Mouse (Mus musculus): ENCODE measurements around the gene Paqr7. TPM values are rescaled to one million over a fixed set of nuclear protein-coding genes. Genes with fewer than 3 reads are reported as not detected.

Gene Paqr7
- polyA plus RNA-seq, 1 experiment from 2014 or later = 1.1 TPM

GRCm38 (mm10) chr4:134483078-134483688 lies 13.3 kb upstream of the Paqr7 start:
- Histone ChIP-seq H3K9me3 (ENCODE audit: low read depth, low read length) (no peaks in the 10 kb centered on the region), H3K4me1 (ENCODE audit: insufficient read depth) (no peaks in the 10 kb centered on the region), H3K4me2 (no peak overlapping the region), H3K9ac (no peak overlapping the region), H3K27me3 (ENCODE audit: insufficient read depth, low read length) (0 out of 2 replicates have a peak, but pooled peaks cover 4% of the 10 kb centered on the region), H3K4me3 (ENCODE audit: low read depth, low read length) (no peak overlapping the region), H3K36me3 (ENCODE audit: insufficient read depth) (no peaks in the 10 kb centered on the region), H3K27ac (ENCODE audit: low read depth) (no peak overlapping the region)
- no peak for TF ChIP-seq CTCF (IDR thresholded peaks at IDR 0.05; ENCODE audit: low read depth)
- DNase-seq = no peak
- no peak for ATAC-seq (ENCODE audit: insufficient read depth)
- WGBS = 52% methylated on average over 6 of the region's 6 CpGs

GRCm38 (mm10) chr4:134483696-134484095 lies 12.8 kb upstream of the Paqr7 start:
- DNase-seq (no peak), ATAC-seq (ENCODE audit: insufficient read depth) (no peak)
- 44% methylated on average over 6 of the region's 6 CpGs for WGBS
- no peak overlapping the region for H3K4me3 ChIP-seq (ENCODE audit: low read depth, low read length)
- TF ChIP-seq CTCF (IDR thresholded peaks at IDR 0.05; ENCODE audit: low read depth) = no peak
- H3K36me3 ChIP-seq (ENCODE audit: insufficient read depth) = no peaks in the 10 kb centered on the region
- H3K9me3 ChIP-seq (ENCODE audit: low read depth, low read length) = no peaks in the 10 kb centered on the region
- no peak overlapping the region for H3K9ac ChIP-seq
- no peak overlapping the region for H3K27ac ChIP-seq (ENCODE audit: low read depth)
- H3K4me2 ChIP-seq = no peak overlapping the region
- 0 out of 2 replicates have a peak, but pooled peaks cover 4% of the 10 kb centered on the region for H3K27me3 ChIP-seq (ENCODE audit: insufficient read depth, low read length)
- 0 out of 2 replicates have a peak, but pooled peaks cover 2% of the 10 kb centered on the region for H3K4me1 ChIP-seq (ENCODE audit: insufficient read depth)

- Histone ChIP-seq H3K4me1 (ENCODE audit: insufficient read depth) (0 out of 2 replicates have a peak, but pooled peaks cover 3% of the 10 kb centered on the region), H3K9ac (no peak overlapping the region), H3K4me2 (no peak overlapping the region), H3K27me3 (ENCODE audit: insufficient read depth, low read length) (0 out of 2 replicates have a peak, but pooled peaks cover 4% of the 10 kb centered on the region), H3K4me3 (ENCODE audit: low read depth, low read length) (no peak overlapping the region), H3K36me3 (ENCODE audit: insufficient read depth) (no peaks in the 10 kb centered on the region), H3K9me3 (ENCODE audit: low read depth, low read length) (no peaks in the 10 kb centered on the region), H3K27ac (ENCODE audit: low read depth) (no peak overlapping the region)
- ATAC-seq (ENCODE audit: insufficient read depth) = no peak
- DNase-seq = no peak
- 73% methylated on average over 10 of the region's 10 CpGs for WGBS
- no peak for TF ChIP-seq CTCF (IDR thresholded peaks at IDR 0.05; ENCODE audit: low read depth)
These were observed 12.3 kb upstream of the Paqr7 start for GRCm38 (mm10) chr4:134484231-134484630.

GRCm38 (mm10) chr4:134485151-134485900 lies 11.2 kb upstream of the Paqr7 start:
- DNase-seq = no peak
- H3K27ac ChIP-seq (ENCODE audit: low read depth) = no peak overlapping the region
- no peak overlapping the region for H3K4me3 ChIP-seq (ENCODE audit: low read depth, low read length)
- no peak overlapping the region for H3K4me2 ChIP-seq
- 0 out of 2 replicates have a peak, but pooled peaks cover 3% of the 10 kb centered on the region for H3K4me1 ChIP-seq (ENCODE audit: insufficient read depth)
- H3K9ac ChIP-seq = no peak overlapping the region
- no peaks in the 10 kb centered on the region for H3K36me3 ChIP-seq (ENCODE audit: insufficient read depth)
- WGBS = 77% methylated on average over 5 of the region's 5 CpGs
- H3K27me3 ChIP-seq (ENCODE audit: insufficient read depth, low read length) = 0 out of 2 replicates have a peak, but pooled peaks cover 4% of the 10 kb centered on the region
- no peak for TF ChIP-seq CTCF (IDR thresholded peaks at IDR 0.05; ENCODE audit: low read depth)
- H3K9me3 ChIP-seq (ENCODE audit: low read depth, low read length) = no peaks in the 10 kb centered on the region
- ATAC-seq (ENCODE audit: insufficient read depth) = no peak

- no peak overlapping the region for H3K4me2 ChIP-seq
- TF ChIP-seq CTCF (IDR thresholded peaks at IDR 0.05; ENCODE audit: low read depth) = no peak
- peak overlapping the region; percentile 2; the same call in 1 of the 2 replicates for H3K27ac ChIP-seq (ENCODE audit: low read depth)
- WGBS = 58% methylated on average over 5 of the region's 5 CpGs
- H3K4me3 ChIP-seq (ENCODE audit: low read depth, low read length) = no peak overlapping the region
- H3K27me3 ChIP-seq (ENCODE audit: insufficient read depth, low read length) = 0 out of 2 replicates have a peak, but pooled peaks cover under 1% of the 10 kb centered on the region
- H3K4me1 ChIP-seq (ENCODE audit: insufficient read depth) = 0 out of 2 replicates have a peak, but pooled peaks cover 3% of the 10 kb centered on the region
- no peaks in the 10 kb centered on the region for H3K9me3 ChIP-seq (ENCODE audit: low read depth, low read length)
- DNase-seq = peak; percentile 17
- ATAC-seq (ENCODE audit: insufficient read depth) = no peak
- no peaks in the 10 kb centered on the region for H3K36me3 ChIP-seq (ENCODE audit: insufficient read depth)
- H3K9ac ChIP-seq = no peak overlapping the region
These were observed 8.3 kb upstream of the Paqr7 start for GRCm38 (mm10) chr4:134488211-134488610.

DNA sequence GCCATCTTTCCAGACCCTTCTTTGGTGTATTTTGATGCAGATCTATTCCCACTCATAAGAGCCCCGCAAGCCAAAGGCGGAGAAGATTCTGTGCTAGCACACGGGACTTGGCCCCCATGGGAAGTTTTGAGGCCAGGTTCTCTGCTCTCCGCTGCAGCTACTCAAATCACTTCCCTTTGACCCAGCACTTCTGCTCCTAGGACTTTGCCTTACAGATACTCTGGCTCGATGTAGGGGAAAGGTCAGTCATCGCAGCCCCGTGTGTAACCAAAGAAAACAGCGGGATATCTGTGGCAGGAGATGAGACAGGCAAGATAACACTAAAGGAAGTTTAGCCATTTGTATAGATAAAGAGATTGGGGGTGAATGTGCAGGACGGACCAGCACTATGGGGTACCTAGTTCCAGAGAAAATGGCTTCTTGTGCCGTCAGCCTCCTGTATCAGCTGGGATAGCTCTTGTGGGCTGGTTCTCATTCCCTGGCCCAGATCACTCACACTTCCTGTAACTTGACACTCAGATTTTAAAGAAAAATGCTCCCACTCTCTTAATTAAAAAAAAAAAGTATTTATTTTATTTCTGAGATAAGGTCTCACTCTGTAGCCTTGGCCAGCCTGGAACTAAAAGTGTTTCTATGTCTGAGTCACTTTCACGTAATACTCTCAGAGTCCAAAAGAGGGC lies 6.4 kb upstream of the Paqr7 start:
- Histone ChIP-seq H3K4me2 (no peak overlapping the region), H3K9ac (no peak overlapping the region), H3K27me3 (ENCODE audit: insufficient read depth, low read length) (no peaks in the 10 kb centered on the region), H3K9me3 (ENCODE audit: low read depth, low read length) (no peaks in the 10 kb centered on the region), H3K4me1 (ENCODE audit: insufficient read depth) (0 out of 2 replicates have a peak, but pooled peaks cover 3% of the 10 kb centered on the region), H3K36me3 (ENCODE audit: insufficient read depth) (no peaks in the 10 kb centered on the region), H3K27ac (ENCODE audit: low read depth) (no peak overlapping the region), H3K4me3 (ENCODE audit: low read depth, low read length) (no peak overlapping the region)
- 69% methylated on average over 11 of the region's 11 CpGs for WGBS
- no peak for ATAC-seq (ENCODE audit: insufficient read depth)
- no peak for DNase-seq
- no peak for TF ChIP-seq CTCF (IDR thresholded peaks at IDR 0.05; ENCODE audit: low read depth)

Measured in lung, embryonic 14.5 days (tissue).